Mouse (Mus musculus) layer of hippocampus, postnatal 36 days (tissue): ENCODE results near the gene Ces1e. TPM values are rescaled to one million over a fixed set of nuclear protein-coding genes. Genes with fewer than 3 reads are reported as not detected.

Experiments
- DNase-seq, 2 experiments: peaks; one replicate each; pipeline ENCODE4 v3.0.0; 2022
- total RNA-seq, 2 experiments: library from RNA; stranded (reverse); gene quantifications; 2 replicates each; pipeline ENCODE4 v1.2.3; 2021

Ces1e gene
- total RNA-seq, 2 experiments from 2014 or later = not detected

DNA sequence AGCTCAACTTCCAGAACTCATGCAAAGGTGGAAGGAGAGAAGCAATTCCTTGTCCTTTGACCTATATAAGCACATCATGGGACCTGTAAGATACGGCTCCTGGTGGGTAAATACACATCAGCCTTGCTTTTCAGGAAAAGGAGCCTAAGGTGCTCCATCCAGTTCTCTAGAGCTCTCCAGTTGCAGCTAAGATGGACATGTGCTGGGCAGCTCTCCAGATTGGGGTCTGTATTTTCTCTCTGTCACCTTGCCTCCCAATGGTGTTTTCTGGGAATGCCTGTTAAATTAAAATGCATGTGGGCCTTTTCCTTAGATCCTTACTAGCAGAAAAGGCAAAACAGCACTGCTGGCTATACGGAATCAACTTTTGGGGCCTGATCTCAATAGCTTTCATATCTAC, 54.9 kb downstream of the Ces1e start:
- DNase-seq = no peak

DNA sequence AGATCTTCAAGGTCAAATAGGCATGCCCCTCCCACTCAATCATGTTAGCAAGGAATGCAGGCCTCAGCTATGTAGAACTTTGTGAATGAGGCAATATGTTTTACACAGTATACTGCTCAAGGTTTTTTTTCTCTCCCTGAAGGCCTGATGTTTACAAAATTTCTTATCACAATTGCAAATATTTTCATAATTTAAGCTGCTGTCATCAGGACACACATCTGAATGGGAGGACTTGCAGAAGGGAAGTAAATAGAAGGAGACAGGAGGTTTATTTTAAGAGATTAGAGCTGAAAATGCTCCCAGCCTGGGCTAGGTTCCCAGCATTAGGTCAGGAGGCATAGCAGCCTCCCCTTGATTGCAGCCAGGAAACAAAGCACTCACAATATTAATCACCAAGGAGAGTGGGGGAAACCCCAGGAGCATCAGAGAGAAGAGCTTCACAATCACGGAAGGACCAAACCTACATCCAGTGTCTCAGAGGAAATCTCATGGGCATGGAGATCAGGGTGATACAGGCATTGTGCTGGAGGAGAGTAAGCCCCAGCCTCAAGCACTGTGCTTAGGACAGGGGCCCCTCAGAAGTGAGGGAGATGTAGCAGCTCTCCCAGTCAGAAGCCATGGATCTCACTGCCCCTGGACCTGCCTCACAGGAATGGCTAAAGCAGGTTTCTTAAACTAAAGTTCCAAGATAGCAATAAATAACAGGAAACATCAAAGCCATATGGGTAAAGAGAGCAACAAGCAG, 57.4 kb downstream of the Ces1e start:
- no peak for DNase-seq

DNA sequence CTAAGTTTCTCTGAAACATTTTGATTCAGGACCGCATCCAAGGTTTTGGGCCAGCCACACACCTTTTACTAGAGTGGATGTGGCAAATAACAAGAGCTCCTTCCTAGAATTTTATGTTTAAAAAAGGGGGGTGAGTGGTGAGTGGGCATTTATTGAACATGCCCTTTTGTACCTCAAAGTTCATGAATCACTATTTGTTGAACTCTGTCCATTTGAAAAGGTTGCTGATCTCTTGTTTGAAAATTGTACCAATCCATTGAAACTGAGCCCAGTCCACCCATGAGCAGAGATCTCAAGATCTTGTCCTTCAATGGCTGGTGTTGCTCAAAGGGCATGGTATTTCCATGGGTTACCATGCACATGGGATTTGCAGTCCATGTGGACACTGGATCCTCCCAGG, 66.1 kb downstream of the Ces1e start:
- no peak for DNase-seq

DNA sequence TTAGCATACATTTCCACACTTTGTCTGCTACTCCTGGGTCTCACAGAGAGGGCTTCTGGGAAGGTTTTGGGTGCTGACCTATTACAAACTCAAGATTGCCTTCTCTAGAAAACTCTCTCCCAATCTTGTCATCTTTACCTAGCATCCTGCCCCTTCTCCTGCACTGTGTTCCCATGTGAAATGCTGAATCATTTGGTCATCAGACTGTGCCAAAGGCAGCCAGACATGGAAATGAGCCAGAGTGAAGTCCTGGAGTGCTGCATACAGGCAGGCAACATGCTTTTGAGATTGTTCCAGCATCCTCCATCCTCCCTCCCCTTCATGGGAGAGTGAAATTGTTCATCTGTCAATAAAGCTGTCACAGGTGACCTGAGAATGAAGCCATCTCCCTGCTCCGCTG, 78.0 kb downstream of the Ces1e start:
- DNase-seq = no peak

Other genes starting within 250 kb of the Ces1e start
- gene Ces1a, start 181.4 kb downstream of the Ces1e start, total RNA-seq = not detected
- gene Ces1b, start 149.6 kb downstream of the Ces1e start, total RNA-seq = not detected
- gene Ces1c, start 98.3 kb downstream of the Ces1e start, total RNA-seq = not detected
- gene Ces1d, start 31.8 kb downstream of the Ces1e start, total RNA-seq = under 1 TPM in 1 of 2 experiments, not detected in 1; 0.47 TPM
- gene Ces1f, start 50.1 kb upstream of the Ces1e start, total RNA-seq = not detected
- not detected for gene Ces1g, start 107.7 kb upstream of the Ces1e start, total RNA-seq
- gene Ces1h, start 150.1 kb upstream of the Ces1e start, total RNA-seq = not detected